Mouse (Mus musculus) midbrain, embryonic 15.5 days (tissue): ENCODE measurements around the gene Ralgapa2. TPM values are rescaled to one million over a fixed set of nuclear protein-coding genes. Genes with fewer than 3 reads are reported as not detected.

Experiments
- ATAC-seq: fragments of 200-750 bp; cut with Nextera tagmentation; replicated peaks from 2 replicates; pipeline ENCODE4 v1.8.0; 2017; ENCODE audit warnings: moderate TSS enrichment
- H3K27ac ChIP-seq: fragments of 300-500 bp; sonication (generic); 2 replicates; pipeline ENCODE4 v1.5.1; 2015; ENCODE audit warnings: mild to moderate bottlenecking, inconsistent platforms
- H3K27me3 ChIP-seq: fragments of 300-500 bp; sonication (generic); replicated peaks from 2 replicates; pipeline ENCODE4 v1.6.1; 2015; ENCODE audit warnings: inconsistent platforms
- H3K36me3 ChIP-seq: fragments of 300-500 bp; sonication (generic); replicated peaks from 2 replicates; pipeline ENCODE4 v1.6.1; 2015; ENCODE audit warnings: inconsistent platforms
- H3K4me1 ChIP-seq: fragments of 300-500 bp; sonication (generic); 2 replicates; pipeline ENCODE4 v1.6.1; 2015; ENCODE audit warnings: inconsistent platforms
- H3K4me2 ChIP-seq: fragments of 300-500 bp; sonication (generic); 2 replicates; pipeline ENCODE4 v1.6.1; 2015; ENCODE audit warnings: inconsistent platforms, mild to moderate bottlenecking, moderate library complexity
- H3K4me3 ChIP-seq: fragments of 300-500 bp; sonication (generic); 2 replicates; pipeline ENCODE4 v1.5.1; 2015; ENCODE audit warnings: mild to moderate bottlenecking, inconsistent platforms
- H3K9ac ChIP-seq: fragments of 300-500 bp; sonication (generic); 2 replicates; pipeline ENCODE4 v1.6.1; 2015; ENCODE audit warnings: mild to moderate bottlenecking, inconsistent platforms
- H3K9me3 ChIP-seq: fragments of 300-500 bp; sonication (generic); 2 replicates; pipeline ENCODE4 v1.6.1; 2016; ENCODE audit warnings: inconsistent platforms
- WGBS: fragments of 180-500 bp; shearing (Covaris S2); methylation state at CpG from one replicate; pipeline ENCODE4 v1.1.7; 2015; ENCODE audit warnings: mixed read lengths; 5-methylcytosine and 5-hydroxymethylcytosine counted together
- polyA plus RNA-seq: library from polyadenylated mRNA; unstranded; fragments of >200 nt; fragmentation: Nextera tagmentation; extraction: Ambion mirVana; gene quantifications from 2 replicates; pipeline ENCODE4 v1.2.1, GENCODE M21; 2015

Ralgapa2 gene
- polyA plus RNA-seq, 1 experiment from 2014 or later, result 15.1 TPM

DNA sequence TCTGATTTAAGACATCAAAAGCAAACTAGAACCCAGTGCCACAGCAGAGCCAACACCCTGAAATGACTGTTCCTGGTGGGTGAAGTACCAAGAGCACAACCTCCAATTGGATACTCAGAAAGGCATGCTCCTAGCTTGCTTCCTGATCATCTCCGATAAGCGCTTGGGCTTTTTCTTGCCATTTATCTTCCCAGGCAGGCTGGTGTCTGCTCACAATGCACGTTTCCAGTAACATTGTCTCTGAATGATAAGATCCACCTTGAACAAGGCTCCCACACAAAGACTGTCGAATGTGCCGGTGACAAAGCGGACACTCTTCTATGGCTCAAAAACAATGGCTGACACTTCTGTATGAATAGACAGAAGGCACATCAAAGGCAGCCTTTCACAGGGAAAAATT is 230.8 kb downstream of the Ralgapa2 start:
- Histone ChIP-seq H3K4me3 (no peak overlapping the region), H3K4me1 (peaks cover 35% of the 10 kb centered on the region), H3K27ac (peak overlapping the region; percentile 83), H3K9ac (no peak overlapping the region), H3K36me3 (no peaks in the 10 kb centered on the region), H3K4me2 (no peak overlapping the region), H3K9me3 (no peaks in the 10 kb centered on the region), H3K27me3 (no peaks in the 10 kb centered on the region)
- no peak for ATAC-seq
- WGBS, result 32% methylated on average over 6 of the region's 6 CpGs

DNA sequence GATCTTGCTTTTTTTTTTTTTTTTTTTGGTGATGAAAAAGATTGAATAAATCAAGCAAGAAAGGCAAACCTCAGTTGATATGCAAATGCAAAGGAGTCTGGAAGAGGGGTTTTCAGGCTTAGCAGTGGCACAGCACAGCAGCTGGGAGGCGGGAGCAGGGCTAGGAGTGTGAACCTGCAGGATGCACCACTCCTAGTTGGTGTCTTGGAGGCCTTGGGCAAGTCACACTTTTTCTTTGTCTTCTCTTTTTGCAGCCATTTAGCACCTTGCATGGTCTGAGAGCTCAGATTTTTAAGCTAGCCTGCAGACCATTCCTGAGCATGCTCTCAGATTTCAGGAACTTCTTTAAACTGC is 231.2 kb downstream of the Ralgapa2 start:
- 37% methylated on average over 1 of the region's 1 CpGs for WGBS
- no peak for ATAC-seq

GRCm38 (mm10) chr2:146280221-146280920 is 231.8 kb downstream of the Ralgapa2 start:
- 22% methylated on average over 6 of the region's 6 CpGs for WGBS
- Histone ChIP-seq H3K27me3 (no peaks in the 10 kb centered on the region), H3K4me2 (peak overlapping the region; percentile 39; the same call in 1 of the 2 replicates), H3K27ac (peak overlapping the region; percentile 83), H3K4me3 (no peak overlapping the region), H3K36me3 (no peaks in the 10 kb centered on the region), H3K9me3 (no peaks in the 10 kb centered on the region), H3K4me1 (peaks cover 35% of the 10 kb centered on the region), H3K9ac (no peak overlapping the region)
- peak; percentile 31; the same call in 1 of the 2 replicates for ATAC-seq

More for the DNA sequence above, 231.2 kb downstream of the Ralgapa2 start:
- Histone ChIP-seq H3K9ac (no peak overlapping the region), H3K36me3 (no peaks in the 10 kb centered on the region), H3K27me3 (no peaks in the 10 kb centered on the region), H3K4me3 (no peak overlapping the region), H3K4me1 (peaks cover 35% of the 10 kb centered on the region), H3K27ac (peak overlapping the region; percentile 83), H3K4me2 (no peak overlapping the region), H3K9me3 (no peaks in the 10 kb centered on the region)

- H3K9ac ChIP-seq, result no peak overlapping the region
- peak; percentile 86 for ATAC-seq
- WGBS, result 14% methylated on average over 24 of the region's 24 CpGs
These were observed 232.5 kb downstream of the Ralgapa2 start for GRCm38 (mm10) chr2:146279430-146280220.

DNA sequence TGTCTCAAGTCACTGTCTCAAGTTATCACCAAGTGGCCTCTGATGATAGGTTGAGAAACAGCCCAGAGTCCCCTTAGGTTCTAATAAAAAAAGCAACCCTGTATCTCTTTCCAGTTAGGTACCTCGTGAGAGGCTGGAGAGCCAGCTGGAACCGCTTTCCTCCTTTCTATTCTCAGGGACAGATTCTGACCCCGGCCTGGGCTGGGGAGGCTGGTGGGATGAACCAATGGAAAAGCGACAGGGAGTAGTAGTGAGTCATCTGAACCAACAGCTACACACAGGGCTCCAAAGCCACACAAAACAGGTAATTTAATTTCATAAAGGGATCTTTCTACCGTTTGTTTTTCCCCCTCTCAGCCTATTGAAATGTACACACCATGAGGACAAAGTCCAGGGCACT is 233.8 kb downstream of the Ralgapa2 start:
- ATAC-seq, result no peak
- Histone ChIP-seq H3K4me3 (no peak overlapping the region), H3K9ac (no peak overlapping the region), H3K9me3 (no peaks in the 10 kb centered on the region), H3K4me1 (peaks cover 35% of the 10 kb centered on the region), H3K36me3 (no peaks in the 10 kb centered on the region), H3K4me2 (no peak overlapping the region), H3K27me3 (no peaks in the 10 kb centered on the region), H3K27ac (peak overlapping the region; percentile 67)
- 41% methylated on average over 5 of the region's 5 CpGs for WGBS

More at GRCm38 (mm10) chr2:146279430-146280220, 232.5 kb downstream of the Ralgapa2 start:
- H3K36me3 ChIP-seq, result no peaks in the 10 kb centered on the region
- H3K4me1 ChIP-seq, result peaks cover 35% of the 10 kb centered on the region
- H3K9me3 ChIP-seq, result no peaks in the 10 kb centered on the region
- H3K4me3 ChIP-seq, result no peak overlapping the region
- peak overlapping the region; percentile 83 for H3K27ac ChIP-seq
- H3K27me3 ChIP-seq, result no peaks in the 10 kb centered on the region
- peak overlapping the region; percentile 39 for H3K4me2 ChIP-seq

DNA sequence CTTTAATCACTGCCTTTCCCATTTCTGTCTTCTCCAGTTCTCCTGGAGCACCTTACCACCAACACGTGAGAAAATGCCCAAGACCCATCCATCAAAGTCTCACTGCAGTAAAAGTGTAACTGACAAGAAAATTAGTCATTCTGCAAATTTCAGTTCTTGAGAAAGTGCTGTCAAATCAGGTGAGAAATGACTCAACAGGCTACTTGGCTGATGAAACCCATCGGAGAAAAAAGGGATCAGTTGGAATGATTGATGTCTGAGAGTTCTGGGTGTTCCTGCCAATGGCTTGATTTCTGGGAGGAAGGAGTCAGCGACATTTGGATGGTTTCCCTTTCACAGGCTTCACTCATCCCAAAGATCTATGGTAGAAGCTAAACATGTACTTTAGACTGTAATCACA is 245.6 kb downstream of the Ralgapa2 start:
- Histone ChIP-seq H3K9ac (no peak overlapping the region), H3K4me2 (no peak overlapping the region), H3K4me3 (no peak overlapping the region), H3K4me1 (peaks cover 14% of the 10 kb centered on the region), H3K9me3 (no peaks in the 10 kb centered on the region), H3K27ac (no peak overlapping the region), H3K36me3 (no peaks in the 10 kb centered on the region), H3K27me3 (no peaks in the 10 kb centered on the region)
- WGBS, result 90% methylated on average over 3 of the region's 3 CpGs
- no peak for ATAC-seq

- WGBS, result 85% methylated on average over 4 of the region's 4 CpGs
- ATAC-seq, result no peak
- H3K9ac ChIP-seq, result no peak overlapping the region
These were observed 247.1 kb downstream of the Ralgapa2 start for GRCm38 (mm10) chr2:146265045-146265444.

DNA sequence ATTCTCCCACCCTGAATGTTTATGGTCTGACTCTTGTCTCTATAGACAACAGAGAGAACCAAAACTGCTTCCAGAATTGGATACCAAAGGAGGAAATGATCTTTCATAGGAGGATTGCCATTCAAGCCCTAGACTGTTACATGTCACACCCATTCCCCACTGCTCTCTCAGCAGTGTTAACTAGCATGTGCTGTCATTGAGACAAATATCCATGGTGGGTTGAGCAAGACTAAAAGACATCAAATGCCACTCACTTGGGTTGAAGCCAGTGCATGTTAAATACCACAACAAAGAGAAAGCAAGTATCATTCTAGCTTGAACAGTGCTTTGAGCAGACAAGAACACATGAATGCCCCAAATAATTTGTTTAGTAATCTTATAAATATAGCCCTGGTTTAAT is 249.2 kb downstream of the Ralgapa2 start:
- no peak overlapping the region for H3K4me3 ChIP-seq
- H3K36me3 ChIP-seq, result no peaks in the 10 kb centered on the region
- H3K9me3 ChIP-seq, result no peaks in the 10 kb centered on the region
- no peak for ATAC-seq
- 0 out of 2 replicates have a peak overlapping the region, but pooled peaks have one; percentile 41 for H3K27ac ChIP-seq
- no peak overlapping the region for H3K4me2 ChIP-seq
- no peaks in the 10 kb centered on the region for H3K27me3 ChIP-seq
- H3K9ac ChIP-seq, result no peak overlapping the region
- peaks cover 43% of the 10 kb centered on the region for H3K4me1 ChIP-seq

More at GRCm38 (mm10) chr2:146265045-146265444, 247.1 kb downstream of the Ralgapa2 start:
- Histone ChIP-seq H3K4me2 (no peak overlapping the region), H3K27me3 (no peaks in the 10 kb centered on the region), H3K9me3 (no peaks in the 10 kb centered on the region), H3K36me3 (no peaks in the 10 kb centered on the region), H3K4me3 (no peak overlapping the region), H3K4me1 (peaks cover 27% of the 10 kb centered on the region), H3K27ac (no peak overlapping the region)

DNA sequence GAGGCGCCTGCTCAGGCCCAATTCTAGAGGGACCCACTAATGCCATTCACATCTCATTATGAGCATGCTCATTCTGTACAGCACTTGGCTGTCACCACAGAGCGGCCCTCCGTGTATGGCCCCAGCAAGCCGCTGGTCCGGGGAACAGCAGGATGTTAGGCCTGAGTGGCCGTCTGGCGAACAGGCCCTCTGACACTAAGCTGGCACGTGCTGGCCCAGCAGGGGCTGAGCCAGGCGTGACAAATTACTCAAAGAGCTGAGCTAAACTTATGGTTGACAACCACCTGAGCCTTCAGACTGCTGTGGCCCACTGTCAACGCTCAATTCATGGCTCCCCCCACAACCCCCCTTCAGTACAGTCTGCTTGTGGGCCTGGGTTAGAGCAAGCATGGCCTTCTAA is 249.9 kb downstream of the Ralgapa2 start:
- Histone ChIP-seq H3K9ac (no peak overlapping the region), H3K4me1 (peaks cover 50% of the 10 kb centered on the region), H3K27me3 (no peaks in the 10 kb centered on the region), H3K36me3 (no peaks in the 10 kb centered on the region), H3K4me2 (no peak overlapping the region), H3K27ac (peak overlapping the region; percentile 41; the same call in 1 of the 2 replicates), H3K9me3 (no peaks in the 10 kb centered on the region), H3K4me3 (no peak overlapping the region)
- peak; percentile 75 for ATAC-seq
- 15% methylated on average over 10 of the region's 10 CpGs for WGBS

DNA sequence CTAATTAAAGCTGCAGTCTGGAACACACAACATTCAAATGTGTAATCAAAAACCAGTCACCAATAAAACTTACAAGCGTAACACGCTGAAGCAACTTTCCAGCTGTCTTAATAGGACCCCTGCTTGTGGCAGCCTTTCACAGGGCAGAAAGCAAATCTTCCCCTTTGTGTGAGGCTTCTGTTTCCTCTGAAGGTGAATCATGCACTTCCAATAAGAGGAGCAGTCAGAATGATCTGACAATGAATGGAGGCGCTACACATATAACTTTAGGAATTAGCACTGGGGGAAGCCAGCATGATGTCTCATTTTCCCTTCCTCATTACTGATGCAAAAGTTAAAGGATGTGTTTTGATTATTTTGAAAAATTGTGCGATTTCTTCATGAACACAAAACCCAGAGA is 251.0 kb downstream of the Ralgapa2 start:
- Histone ChIP-seq H3K4me3 (no peak overlapping the region), H3K27me3 (no peaks in the 10 kb centered on the region), H3K36me3 (no peaks in the 10 kb centered on the region), H3K4me2 (no peak overlapping the region), H3K27ac (peak overlapping the region; percentile 41; the same call in 1 of the 2 replicates), H3K4me1 (peaks cover 58% of the 10 kb centered on the region), H3K9me3 (no peaks in the 10 kb centered on the region), H3K9ac (no peak overlapping the region)
- ATAC-seq, result no peak
- WGBS, result 38% methylated on average over 4 of the region's 4 CpGs

GRCm38 (mm10) chr2:146259787-146260560 is 252.2 kb downstream of the Ralgapa2 start:
- Histone ChIP-seq H3K4me3 (no peak overlapping the region), H3K9ac (no peak overlapping the region), H3K36me3 (no peaks in the 10 kb centered on the region), H3K4me1 (peaks cover 62% of the 10 kb centered on the region), H3K27me3 (no peaks in the 10 kb centered on the region), H3K27ac (peak overlapping the region; percentile 78), H3K9me3 (no peaks in the 10 kb centered on the region), H3K4me2 (0 out of 2 replicates have a peak overlapping the region, but pooled peaks have one; percentile 10)
- 19% methylated on average over 18 of the region's 18 CpGs for WGBS
- ATAC-seq, result peak; percentile 44; the same call in 1 of the 2 replicates
